8 mouse cellular contexts compared by ENCODE assay signal in genomic region chr11:110271745-110272144, GRCm38 (mm10). TPM values are rescaled to one million over a fixed set of nuclear protein-coding genes. Genes with fewer than 3 reads are reported as not detected.
A peak's percentile ranks its signal among the peaks of the same experiment; 100 is the strongest.
DNase-seq lines count a peak whose midpoint lies in the region; ATAC-seq lines count a peak whose summit lies in the region.
"Had no signal": no experiment of that assay in that cellular context is flagged by ENCODE, and none has a peak within 500 bp of the region (broad histone marks: within the 10 kb centered on the region; RNA-seq: fewer than 3 reads in every experiment).

No protein-coding gene starts in this region.

- peaks cover 2% of the 10 kb centered on the region; the same call in 1 of the 2 replicates for H3K4me1 ChIP-seq in lung, embryonic 15.5 days
- H3K4me1 ChIP-seq: heart, embryonic 15.5 days had no signal

- DNase-seq in NIH3T3 (ENCODE audit: low read depth): peak; percentile 88
- DNase-seq in large intestine, adult 2 months (ENCODE audit: low read depth, low spot score): peak; percentile 46
- peak; percentile 85 for DNase-seq in retina, postnatal 1 day

- H3K4me3 ChIP-seq in lung, embryonic 15.5 days: no peak overlapping the region
- H3K4me3 ChIP-seq: heart, embryonic 15.5 days had no signal

- H3K27ac ChIP-seq in lung, embryonic 15.5 days: no peak overlapping the region
- H3K27ac ChIP-seq: heart, embryonic 15.5 days had no signal

- peak; percentile 68 for ATAC-seq in CD4-positive, CD25-positive, alpha-beta regulatory T cell, adult 4 months
- ATAC-seq in common myeloid progenitor, adult 5-6 weeks (replicated peaks; ENCODE audit: low read depth, poor library complexity, severe bottlenecking): peak; percentile 81
- ATAC-seq in granulocyte monocyte progenitor cell, adult 5-6 weeks (replicated peaks; ENCODE audit: poor library complexity, severe bottlenecking): peak; percentile 85
- peak; percentile 49; the same call in 1 of the 2 replicates for ATAC-seq in lung, embryonic 15.5 days (ENCODE audit: borderline replicate concordance, extremely low read depth, low FRiP score, low TSS enrichment)

- H3K9ac ChIP-seq in lung, embryonic 15.5 days: no peak overlapping the region
- H3K9ac ChIP-seq: heart, embryonic 15.5 days had no signal

- no peaks in the 10 kb centered on the region for H3K27me3 ChIP-seq in lung, embryonic 15.5 days
- H3K27me3 ChIP-seq: heart, embryonic 15.5 days had no signal

- H3K9me3 ChIP-seq in lung, embryonic 15.5 days: no peaks in the 10 kb centered on the region
- H3K9me3 ChIP-seq: heart, embryonic 15.5 days had no signal

- H3K36me3 ChIP-seq in lung, embryonic 15.5 days: no peaks in the 10 kb centered on the region
- H3K36me3 ChIP-seq: heart, embryonic 15.5 days had no signal

- H3K4me2 ChIP-seq in lung, embryonic 15.5 days: no peak overlapping the region
- H3K4me2 ChIP-seq: heart, embryonic 15.5 days had no signal

- 5% methylated on average over 5 of the region's 5 CpGs for WGBS in large intestine, adult 2 months
- WGBS in lung, embryonic 15.5 days: 5% methylated on average over 5 of the region's 5 CpGs

RNA-seq across cellular contexts. Expression of gene Abca6, which starts 20.2 kb away (rescaled TPM):
- polyA plus RNA-seq in CD4-positive, CD25-positive, alpha-beta regulatory T cell, adult 4 months (2017; shearing (Covaris generic)): not detected
- total RNA-seq in common myeloid progenitor, adult 5-6 weeks (2017): 0.05 and 0.39 TPM in 2 replicates
- 0.34 and 0.51 TPM in 2 replicates for total RNA-seq in granulocyte monocyte progenitor cell, adult 5-6 weeks (2014; fragmentation: Nextera tagmentation)
- 0.04 and 0.26 TPM in 2 replicates for total RNA-seq in granulocyte monocyte progenitor cell, adult 5-6 weeks (2017)
- polyA plus RNA-seq in large intestine, adult 2 months (2012; rRNA removed): 0.09 and 0.11 TPM in 2 replicates
- polyA plus RNA-seq in lung, embryonic 15.5 days (2015; fragmentation: Nextera tagmentation; extraction: Ambion mirVana): 1.6 and 1.7 TPM in 2 replicates
